Mouse (Mus musculus): ENCODE data around the gene Mfsd12.

The Mfsd12 gene

DNA sequence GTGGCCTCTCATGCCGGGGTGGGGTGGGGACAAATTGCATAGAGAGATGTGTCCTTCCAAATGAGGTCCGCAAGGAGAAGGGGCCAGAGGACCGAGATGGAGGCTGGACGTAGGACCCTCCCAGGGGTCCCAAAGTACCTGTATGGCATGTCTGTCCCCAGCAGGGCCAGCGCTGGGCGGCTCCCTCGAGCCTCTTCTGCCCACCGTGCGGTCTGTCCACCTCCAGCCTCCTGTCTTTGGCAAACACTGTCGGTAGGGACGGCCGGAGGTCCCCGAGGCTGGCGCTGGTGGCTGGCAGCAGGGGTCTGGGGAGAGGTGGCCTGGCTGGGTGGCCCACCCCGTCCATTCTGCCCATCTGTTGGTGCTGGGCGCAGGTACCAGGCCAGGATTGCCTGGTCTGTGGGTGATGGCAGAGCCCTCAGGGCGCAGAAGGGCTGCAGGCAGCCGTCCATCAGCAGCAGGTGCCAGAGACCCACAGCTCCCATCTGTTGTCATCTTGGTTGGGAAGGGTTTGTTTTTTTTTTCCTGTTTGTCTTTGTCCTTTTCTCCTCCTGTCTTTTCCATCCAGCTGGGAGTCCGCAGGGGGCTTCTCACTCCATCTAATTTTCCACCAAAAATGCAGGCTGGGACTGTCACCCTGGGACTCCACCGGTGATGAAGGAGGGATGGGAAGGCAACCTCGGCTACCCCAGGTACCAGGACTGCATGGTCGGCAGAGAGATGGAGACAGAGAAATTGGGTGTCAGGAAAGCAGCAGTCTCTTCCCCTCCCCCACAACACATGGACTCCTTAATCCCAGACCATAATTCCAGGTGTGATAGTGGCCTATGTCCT is 43.3 kb downstream of the Mfsd12 start:
- no peak for DNase-seq (ENCODE audit: extremely low read depth, low read depth, low spot score)

DNA sequence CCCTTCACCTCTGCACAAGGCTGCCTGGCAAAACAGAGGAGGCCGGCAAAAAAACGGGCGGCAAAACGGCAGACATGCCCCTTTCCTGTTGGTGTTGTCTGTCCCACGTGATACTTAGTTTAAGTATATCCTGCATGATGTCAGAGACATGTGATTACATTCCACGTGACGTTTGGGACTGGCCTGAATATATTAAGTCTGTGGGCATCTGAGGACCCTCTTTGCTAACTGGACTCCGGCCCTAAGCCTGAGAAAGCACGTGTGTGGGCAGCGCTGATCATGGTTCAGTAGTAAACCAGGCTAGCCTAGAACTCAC is 43.9 kb downstream of the Mfsd12 start:
- DNase-seq (ENCODE audit: extremely low read depth, low read depth, low spot score): no peak

DNA sequence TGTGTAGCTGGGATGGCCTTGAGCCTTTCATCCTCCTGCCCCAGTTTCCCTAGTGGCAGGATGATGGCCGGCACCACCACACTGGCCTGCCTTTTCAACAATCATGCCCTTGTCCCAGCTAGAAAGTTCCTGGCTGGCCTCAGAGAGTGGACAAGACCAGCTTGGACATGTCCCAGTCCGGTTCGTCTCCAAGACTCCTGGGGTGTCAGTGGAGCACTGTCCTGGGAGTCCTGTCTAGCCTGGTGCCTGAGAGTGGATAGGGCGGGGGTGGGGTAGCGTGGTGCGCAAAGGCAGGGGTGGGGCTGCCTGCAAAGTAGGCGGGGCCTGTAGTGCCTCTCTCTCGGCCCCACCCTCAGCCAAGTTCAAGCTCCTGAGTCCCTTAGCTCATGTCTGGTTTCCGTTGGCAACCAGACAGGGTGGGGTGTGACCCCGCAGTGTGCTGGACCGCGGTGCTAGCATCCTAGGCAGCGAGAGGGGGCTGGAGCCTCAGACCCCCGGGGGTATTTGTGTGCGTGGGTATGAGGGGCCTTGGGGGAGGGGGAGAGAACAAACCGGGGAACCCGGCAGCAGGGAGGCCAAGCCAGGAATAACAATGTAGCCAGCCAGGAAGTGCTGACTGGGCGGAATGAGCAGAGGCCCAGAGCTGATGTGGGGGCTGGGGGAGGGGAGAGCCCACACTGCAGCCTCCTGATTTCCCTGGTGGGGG is 44.4 kb downstream of the Mfsd12 start:
- DNase-seq (ENCODE audit: extremely low read depth, low read depth, low spot score): no peak

DNA sequence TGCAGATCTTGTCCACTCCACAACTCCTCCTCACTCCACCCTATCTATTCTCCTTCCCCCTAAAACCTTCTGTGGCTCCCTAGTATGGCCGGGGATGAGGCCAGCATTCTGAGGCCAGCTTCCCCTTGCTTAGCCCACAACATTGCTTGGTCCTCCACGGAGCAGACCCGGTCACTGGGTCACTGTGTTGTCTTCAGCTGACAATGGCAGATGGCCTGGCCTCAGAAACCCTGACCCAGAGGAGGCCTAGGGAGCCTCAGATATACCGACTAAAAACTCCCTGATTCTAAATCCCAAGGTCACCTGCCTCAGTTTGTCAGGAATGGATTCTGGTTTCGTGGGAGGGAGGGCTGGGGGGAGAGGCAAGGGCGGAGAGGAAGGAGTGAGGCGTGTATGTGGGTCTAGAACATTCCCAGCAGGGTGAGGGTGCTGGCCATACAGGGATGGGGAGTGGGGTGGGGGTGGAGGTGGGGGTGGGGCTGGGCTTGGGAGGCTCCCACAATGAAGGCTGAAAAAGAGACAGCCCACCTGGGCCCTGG is 45.0 kb downstream of the Mfsd12 start:
- no peak for DNase-seq (ENCODE audit: extremely low read depth, low read depth, low spot score)

DNA sequence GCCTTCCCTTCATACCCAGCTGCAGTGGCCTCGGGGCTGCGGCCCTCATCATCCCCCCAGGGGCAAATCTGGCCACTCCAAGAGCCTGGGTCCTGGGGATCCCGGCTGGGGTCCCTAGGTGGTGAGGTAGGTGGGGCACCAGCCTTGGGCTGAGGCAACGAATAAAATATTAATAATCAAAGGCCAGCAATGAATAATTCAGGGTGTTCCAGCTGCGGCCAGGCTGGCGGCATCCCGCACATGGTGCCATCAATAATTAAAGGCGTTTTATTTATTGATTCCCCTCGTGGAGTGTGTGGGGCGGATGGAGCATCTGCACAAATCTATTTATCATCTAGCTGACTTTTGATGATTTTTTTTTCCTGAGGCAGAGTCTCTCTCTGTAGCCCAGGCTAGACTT is 46.2 kb downstream of the Mfsd12 start:
- DNase-seq (ENCODE audit: extremely low read depth, low read depth, low spot score): no peak

DNA sequence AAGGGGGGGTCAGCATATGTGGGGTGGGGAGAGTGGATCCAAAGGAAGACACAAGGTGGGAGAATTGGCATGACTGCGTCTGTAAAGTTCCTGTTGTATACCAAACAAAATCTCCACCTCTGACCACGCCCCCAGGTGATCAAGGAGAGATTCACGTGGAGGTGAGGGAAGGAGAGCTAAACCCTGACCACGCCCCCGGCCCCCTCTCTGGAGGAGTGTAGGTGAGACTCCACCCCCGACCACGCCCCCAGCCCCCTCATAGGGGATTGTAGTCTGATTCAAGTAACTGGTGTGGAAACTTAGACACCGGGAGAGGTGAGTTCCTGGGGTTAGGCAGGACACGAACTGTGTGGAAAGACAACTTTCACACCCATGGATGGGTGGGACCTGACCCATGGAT is 46.8 kb downstream of the Mfsd12 start:
- DNase-seq (ENCODE audit: extremely low read depth, low read depth, low spot score): no peak

DNA sequence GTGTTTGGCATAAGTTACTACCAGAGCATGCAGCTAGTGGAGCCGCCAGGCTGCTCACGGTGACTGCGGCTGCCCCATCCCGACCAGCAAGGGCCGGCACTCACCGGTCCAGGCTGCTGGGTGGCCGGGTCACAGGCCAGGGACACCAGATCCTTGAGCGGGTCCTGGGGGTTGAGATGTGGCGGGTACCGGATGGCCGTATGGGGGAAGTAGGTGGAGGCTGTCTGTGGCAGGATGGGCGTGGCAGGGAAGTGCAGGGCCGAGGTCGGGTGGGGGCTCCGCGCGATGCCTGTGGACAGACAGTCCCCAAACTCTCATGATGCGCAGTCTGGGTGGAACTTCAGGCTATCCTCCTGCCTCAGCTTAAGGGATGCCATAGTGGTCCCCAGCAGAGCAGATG is 47.4 kb downstream of the Mfsd12 start:
- DNase-seq (ENCODE audit: extremely low read depth, low read depth, low spot score): no peak

DNA sequence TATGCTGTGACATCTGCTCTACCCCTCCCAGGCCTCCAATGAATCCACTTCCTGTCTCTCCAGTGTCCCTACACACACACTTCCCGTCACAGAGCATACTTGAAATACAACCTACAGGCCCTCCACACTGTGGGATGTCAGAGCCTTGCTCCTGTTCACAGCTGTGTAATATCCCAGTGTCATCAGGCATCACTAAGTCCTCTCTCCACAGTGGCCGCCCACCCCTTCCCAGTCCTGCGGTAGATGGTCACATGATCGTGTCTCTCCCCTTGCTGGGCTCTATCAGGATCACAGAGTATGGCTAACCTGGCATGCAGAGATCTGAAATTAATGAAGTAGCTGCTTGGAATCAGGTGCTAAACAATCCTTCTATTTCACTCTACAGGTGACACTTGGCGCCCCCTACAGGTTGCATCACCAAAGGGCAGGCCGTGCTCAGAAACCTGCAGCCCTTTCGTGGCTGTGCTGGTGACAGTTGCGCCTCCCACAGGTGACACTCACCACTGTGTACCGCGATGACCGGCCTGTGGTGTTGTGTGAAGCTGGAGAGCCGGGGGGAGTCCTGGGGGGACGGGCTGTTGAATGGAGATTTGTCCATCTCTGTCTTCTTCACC is 48.4 kb downstream of the Mfsd12 start:
- no peak for DNase-seq (ENCODE audit: extremely low read depth, low read depth, low spot score)

DNA sequence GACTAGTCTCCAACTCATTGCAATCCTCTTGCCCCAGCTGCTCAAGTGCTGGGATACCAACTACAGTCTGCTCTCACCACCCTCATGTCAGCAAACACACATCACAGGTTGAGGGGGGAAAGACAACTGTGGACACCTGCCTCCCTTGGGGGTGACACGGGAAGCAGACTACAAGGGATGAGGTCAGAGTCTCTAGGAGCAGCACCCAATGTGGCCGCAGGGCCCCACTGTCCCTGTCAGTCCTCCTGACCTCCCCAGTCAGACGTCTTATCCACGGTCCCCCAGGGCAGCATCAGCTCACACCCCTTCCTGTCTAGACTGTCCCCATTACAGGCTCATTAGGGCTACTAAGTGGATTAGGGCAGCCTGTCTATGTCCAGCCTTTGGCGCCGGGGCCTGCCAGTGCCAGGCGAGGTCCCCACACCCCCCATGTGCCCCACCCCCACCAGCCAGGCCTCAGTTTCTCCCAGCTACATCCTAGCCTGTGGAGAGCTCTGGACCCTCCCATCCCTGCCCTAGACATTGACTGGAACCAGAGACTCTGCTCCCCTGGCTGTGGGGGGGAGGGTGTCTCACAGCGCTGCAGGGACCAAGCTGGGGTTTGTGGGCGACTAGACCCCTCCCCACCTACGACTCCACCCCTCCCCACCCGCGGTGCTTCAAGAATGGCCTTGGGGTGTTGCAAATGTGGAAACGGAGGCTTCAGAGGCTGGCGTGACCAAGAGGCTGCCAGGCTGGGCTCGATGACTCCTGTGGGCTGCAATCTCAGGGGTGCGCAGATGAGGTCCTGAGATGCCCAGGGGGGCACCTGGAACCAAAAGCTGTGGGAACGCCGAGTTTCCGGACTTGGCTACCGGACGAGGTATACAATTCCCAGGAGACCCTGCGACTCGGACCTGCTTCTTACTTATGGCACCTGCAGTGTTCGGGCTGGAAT is 49.5 kb downstream of the Mfsd12 start:
- DNase-seq (ENCODE audit: extremely low read depth, low read depth, low spot score): no peak

DNA sequence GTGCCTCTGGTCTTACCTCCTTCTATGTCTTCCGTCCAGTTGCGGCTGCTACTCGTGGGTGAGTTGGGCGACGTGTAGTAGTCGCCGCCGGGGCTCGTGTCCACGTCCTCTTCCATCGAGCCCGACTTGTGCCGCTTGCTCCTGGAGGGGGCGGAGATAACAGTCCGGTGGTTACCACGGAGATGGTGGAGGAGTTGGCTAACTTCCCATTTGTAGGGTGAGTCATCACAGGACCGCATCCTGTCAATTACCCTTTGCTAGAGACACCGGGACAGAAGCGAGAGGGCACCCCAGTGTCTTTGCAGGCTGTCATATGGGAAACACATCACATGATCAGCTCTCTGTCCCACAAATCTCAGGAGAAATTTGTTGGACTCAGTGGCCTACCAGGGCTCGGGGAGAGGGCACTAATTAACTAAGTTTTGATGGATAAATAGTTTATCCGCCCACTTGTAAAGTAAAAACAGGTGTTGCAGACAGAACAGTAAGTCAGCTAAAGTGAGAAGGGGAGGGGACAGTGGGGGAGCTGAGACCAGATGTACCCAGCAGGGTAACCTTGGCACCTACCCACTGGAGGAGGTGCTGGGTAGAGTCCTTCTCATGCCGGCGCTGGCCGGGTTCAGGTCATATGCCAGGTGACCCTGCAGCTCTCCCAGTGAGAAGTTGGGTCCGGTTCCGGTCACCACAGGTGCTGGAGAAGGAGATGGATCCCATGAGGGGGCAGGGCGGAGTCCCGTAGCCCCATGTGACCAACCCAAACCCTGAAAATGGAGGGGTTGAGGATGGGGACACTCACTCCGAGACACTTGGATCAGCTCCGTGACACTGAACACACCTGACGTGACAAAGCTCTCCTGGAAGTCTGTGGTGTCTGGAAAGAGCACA is 50.5 kb downstream of the Mfsd12 start:
- no peak for DNase-seq (ENCODE audit: extremely low read depth, low read depth, low spot score)

DNA sequence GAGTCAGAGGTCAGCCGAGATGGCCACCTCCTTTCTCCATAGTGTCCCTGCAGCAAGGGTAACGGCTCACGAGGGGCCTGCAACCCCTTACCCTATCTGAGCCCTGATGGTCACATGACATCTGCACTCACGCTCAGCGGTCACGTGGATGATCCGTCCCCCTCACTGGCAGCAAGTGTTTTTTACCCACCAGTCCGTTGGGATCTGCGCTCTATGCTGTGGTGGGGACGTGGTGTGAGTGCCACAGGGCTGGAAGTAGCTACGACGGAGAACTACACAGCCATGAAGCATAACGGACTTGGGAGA is 51.1 kb downstream of the Mfsd12 start:
- DNase-seq (ENCODE audit: extremely low read depth, low read depth, low spot score): no peak

DNA sequence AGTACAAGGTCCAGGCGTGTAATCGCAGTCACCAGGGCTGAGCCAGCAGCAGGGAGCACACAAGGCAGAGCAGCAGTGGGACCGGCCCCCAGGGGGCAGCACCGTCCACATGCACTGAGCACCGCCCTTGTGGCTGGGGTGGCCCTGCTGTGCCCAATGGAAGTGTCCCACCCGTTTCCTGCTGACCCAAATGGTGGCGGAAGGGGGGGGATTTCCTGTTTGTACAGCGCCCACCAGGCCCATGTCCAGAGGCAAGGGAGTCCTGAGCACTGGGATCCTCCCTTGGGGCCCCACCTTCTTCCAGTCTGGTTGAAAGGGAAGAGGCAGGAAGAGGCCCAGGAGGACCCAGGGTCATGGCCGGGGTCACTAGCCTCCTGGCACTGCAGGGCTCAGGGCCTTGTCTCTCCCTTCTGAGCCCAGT is 51.6 kb downstream of the Mfsd12 start:
- DNase-seq (ENCODE audit: extremely low read depth, low read depth, low spot score): no peak

DNA sequence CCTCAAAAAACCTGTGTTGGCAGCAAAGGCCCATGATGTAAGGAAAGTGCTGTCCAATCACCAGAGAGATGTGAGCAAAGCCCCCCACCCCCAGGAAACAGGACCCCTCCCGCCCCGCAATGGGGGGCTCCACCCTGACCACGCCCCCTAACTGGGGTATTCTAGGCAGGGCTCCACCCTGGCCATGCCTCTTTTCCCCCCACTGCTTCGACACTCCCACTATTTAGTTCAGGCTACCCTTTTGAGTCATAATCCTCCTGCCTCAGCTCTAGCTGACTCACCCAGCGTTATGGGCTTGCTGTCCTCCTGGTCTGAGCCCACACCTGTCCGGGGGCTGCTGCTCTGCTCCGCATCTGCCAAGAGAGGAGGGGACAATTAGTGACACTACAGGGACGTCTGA is 52.0 kb downstream of the Mfsd12 start:
- DNase-seq (ENCODE audit: extremely low read depth, low read depth, low spot score): no peak

DNA sequence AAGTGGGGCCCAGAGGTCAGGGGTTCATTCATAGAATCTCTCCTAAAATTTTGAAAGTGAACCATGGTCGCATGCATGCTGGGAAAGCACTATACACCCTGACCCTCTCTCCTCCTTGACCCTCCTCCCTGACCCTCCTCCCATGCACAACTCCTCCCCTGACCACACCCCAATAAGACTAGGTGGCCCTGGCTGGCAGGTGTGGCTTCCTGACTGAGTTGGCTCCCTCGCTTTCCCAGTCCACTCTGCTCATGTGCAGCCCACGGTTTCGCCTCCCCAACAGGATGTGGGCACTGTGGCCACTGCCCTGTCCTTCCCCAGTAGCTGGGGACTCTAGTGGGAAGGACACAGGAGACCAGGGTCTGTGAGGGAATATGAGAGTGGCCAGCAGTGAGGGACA is 53.1 kb downstream of the Mfsd12 start:
- no peak for DNase-seq (ENCODE audit: extremely low read depth, low read depth, low spot score)

DNA sequence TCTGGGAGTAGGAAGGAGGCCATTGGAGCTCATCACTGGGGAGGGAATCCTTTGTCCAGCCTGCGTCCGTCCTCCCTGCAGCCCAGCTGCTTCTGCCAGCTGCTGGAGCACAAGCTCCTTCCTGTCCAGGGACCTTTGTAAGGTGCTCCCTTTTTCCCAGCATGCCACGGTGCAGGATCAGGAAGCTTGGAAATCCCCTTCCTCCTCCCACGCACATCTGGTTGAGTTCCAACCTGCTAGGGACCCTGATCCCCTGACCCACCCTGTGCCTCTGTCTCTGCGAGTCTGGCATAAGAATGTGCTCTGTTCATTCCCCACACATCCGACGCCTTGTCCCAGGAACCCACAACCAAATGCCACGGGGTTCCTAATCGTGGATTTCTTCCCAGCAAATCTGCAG is 53.7 kb downstream of the Mfsd12 start:
- DNase-seq (ENCODE audit: extremely low read depth, low read depth, low spot score): no peak

DNA sequence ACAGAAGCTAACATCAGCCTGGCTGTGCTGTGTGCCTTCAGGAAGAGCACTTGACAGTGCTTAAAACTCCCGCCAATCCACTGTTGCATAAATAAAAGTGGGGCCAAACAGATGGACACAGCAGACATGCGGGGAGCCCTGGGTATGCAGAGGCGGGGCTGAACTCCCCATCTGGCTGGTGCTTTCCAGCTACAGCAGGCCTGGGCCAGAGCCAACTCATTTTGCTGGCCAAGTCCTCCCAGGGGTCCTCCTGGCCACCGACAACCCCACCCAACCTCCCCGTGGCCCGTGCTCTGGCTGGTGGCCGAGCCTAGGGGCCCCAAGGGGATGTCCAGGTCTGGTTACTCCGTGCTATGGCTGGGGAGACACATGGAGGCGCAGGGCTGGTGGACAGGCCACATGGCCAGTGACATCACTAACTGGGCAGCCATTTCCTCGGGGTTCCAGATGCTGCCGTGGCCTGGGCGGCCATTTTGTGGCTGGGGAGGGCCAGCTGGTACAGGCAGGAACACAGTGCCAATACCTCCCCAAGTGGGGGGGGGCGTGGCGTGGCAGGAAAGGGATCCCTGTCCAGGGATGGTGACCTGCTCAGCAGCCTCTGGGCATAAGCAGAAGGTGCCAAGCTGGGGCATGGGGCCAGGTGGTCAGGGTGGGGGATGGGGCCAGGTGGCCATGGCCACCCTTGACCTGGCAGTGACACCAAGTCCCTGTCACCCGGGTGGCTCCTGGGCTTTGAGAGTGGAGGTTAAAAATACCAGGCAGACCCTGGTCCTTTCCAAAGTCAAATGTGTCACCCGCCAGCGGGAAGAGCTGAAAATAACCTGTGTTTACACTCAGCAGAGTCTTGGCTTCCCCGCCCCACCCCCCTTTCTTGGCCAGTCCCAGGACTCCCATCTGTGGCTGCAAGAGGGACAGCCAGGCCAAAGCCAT is 54.4 kb downstream of the Mfsd12 start:
- DNase-seq (ENCODE audit: extremely low read depth, low read depth, low spot score): no peak

DNA sequence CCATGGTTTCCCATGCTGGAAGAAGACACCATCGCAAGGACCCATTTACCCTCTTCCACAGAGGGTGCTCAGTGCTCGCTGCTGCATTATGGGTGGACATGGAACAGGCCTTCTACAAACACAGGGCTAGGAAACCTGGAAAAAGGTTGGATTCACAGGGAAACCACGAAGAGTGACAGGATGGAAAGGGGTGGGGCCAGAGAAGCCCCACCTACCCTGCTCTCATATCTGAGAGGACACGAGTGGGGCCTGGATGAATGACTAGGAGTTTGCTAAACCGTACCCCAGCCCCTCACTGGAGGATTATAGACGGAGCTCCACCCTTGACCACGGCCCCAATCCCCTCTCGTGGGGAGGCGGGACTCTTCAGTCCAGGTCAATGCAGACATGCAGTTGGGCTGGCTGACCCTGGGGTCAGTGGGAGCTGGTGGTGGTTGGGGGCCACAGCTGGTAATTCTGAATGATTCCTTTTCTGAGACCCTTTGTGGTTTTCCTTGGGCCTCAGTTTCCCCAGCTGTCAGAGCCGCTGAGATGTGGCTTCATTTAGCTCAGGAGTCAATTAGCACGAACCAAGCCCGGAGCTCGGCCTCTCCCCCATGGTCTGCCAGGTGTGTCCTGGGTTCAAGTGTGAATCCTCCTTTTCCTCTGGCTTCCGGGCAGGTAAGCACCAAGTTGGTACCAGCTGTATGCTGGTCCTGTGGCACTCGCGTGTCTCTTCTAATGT is 55.5 kb downstream of the Mfsd12 start:
- DNase-seq (ENCODE audit: extremely low read depth, low read depth, low spot score): no peak
